Mouse (Mus musculus) ES-Bruce4 (cell line): ENCODE data around the gene Fryl.

Experiments used
- CTCF ChIP-seq: IDR thresholded peaks from one replicate; pipeline ENCODE4 v1.8.1; 2011; ENCODE audit warnings: low read depth, low read length
- EP300 ChIP-seq: IDR thresholded peaks from 2 replicates; pipeline ENCODE4 v1.6.1; 2011; ENCODE audit warnings: low read depth, low read length; ENCODE audit not compliant: insufficient read depth
- POLR2A ChIP-seq: IDR thresholded peaks from one replicate; pipeline ENCODE4 v1.8.1; 2011; ENCODE audit warnings: low read length; ENCODE audit not compliant: insufficient read depth

DNA sequence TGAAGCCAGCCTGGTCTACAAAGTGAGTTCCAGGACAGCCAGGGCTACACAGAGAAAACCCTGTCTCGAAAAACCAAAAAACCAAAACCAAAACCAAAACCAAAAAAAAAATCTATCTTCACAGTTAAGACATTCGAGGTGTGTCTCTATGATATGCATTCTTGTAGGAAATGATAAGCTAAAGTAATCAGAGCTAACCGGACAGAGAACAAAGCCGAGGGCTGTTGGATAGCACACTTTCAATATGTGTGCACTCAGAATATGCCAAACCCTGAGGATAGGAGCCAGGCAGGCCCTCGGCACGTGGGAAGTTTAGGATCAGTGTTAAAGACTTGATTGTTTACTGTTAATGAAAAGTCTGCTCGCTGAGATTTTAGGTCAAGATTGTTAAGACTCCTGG, 58.6 kb downstream of the Fryl start:
- no peak for TF ChIP-seq CTCF
- no peak for TF ChIP-seq POLR2A
- no peak for TF ChIP-seq EP300
